Mouse (Mus musculus) embryo, embryonic 10.5 days (tissue): Measurements from ENCODE around the gene Gid4.
"Not testable (repeated sequence)": the region's sequence is repeated elsewhere in the genome, so short reads cannot be mapped to it uniquely, and the experiment has no call there.

Experiments used
- DNase-seq: peaks from one replicate; pipeline ENCODE4 v3.0.0-alpha.2; 2015; ENCODE audit warnings: low spot score

Gid4 gene

GRCm38 (mm10) chr11:60433501-60433900, 16.6 kb downstream of the Gid4 start:
- no peak for DNase-seq

- no peak for DNase-seq
Measured at GRCm38 (mm10) chr11:60435133-60435532, 18.2 kb downstream of the Gid4 start.

- no peak for DNase-seq
Measured at GRCm38 (mm10) chr11:60436618-60437017, 19.7 kb downstream of the Gid4 start.

GRCm38 (mm10) chr11:60439621-60440020, 22.7 kb downstream of the Gid4 start:
- DNase-seq: not testable (repeated sequence)

- no peak for DNase-seq
Measured at GRCm38 (mm10) chr11:60440176-60440575, 23.2 kb downstream of the Gid4 start.

- no peak for DNase-seq
Measured at GRCm38 (mm10) chr11:60442896-60443295, 26.0 kb downstream of the Gid4 start.

- no peak for DNase-seq
Measured at GRCm38 (mm10) chr11:60444007-60444406, 27.1 kb downstream of the Gid4 start.

- DNase-seq: peak; percentile 96
Measured at GRCm38 (mm10) chr11:60454080-60454744, 37.3 kb downstream of the Gid4 start, which contains the start of gene Drg2. Drg2 (plus strand) TSS chr11:60454591.

GRCm38 (mm10) chr11:60454745-60455087, 37.8 kb downstream of the Gid4 start:
- DNase-seq: no peak

GRCm38 (mm10) chr11:60457973-60458372, 41.0 kb downstream of the Gid4 start:
- peak; percentile 7 for DNase-seq

GRCm38 (mm10) chr11:60465943-60466380, 49.0 kb downstream of the Gid4 start:
- DNase-seq: peak; percentile 59

GRCm38 (mm10) chr11:60469039-60469438, 52.1 kb downstream of the Gid4 start, which contains the start of gene Myo15:
Myo15 (plus strand) TSS chr11:60469339.
- no peak for DNase-seq

- no peak for DNase-seq
Measured at GRCm38 (mm10) chr11:60470743-60471142, 53.8 kb downstream of the Gid4 start.

GRCm38 (mm10) chr11:60474534-60474933, 57.6 kb downstream of the Gid4 start:
- no peak for DNase-seq

- no peak for DNase-seq
Measured at GRCm38 (mm10) chr11:60475668-60476362, 58.9 kb downstream of the Gid4 start.

- peak; percentile 32 for DNase-seq
Measured at GRCm38 (mm10) chr11:60478121-60478520, 61.2 kb downstream of the Gid4 start.

- no peak for DNase-seq
Measured at GRCm38 (mm10) chr11:60486267-60486666, 69.3 kb downstream of the Gid4 start.

GRCm38 (mm10) chr11:60492726-60493125, 75.8 kb downstream of the Gid4 start:
- DNase-seq: no peak

- no peak for DNase-seq
Measured at GRCm38 (mm10) chr11:60495692-60496091, 78.7 kb downstream of the Gid4 start.
